Mouse (Mus musculus) 416B (cell line): ENCODE data around the gene Higd2a.
A peak's percentile ranks its signal among the peaks of the same experiment; 100 is the strongest.

ENCODE experiments used
- DNase-seq: peaks from one replicate; pipeline ENCODE4 v3.0.0; 2011; ENCODE audit warnings: low read depth

Gene Higd2a

DNA sequence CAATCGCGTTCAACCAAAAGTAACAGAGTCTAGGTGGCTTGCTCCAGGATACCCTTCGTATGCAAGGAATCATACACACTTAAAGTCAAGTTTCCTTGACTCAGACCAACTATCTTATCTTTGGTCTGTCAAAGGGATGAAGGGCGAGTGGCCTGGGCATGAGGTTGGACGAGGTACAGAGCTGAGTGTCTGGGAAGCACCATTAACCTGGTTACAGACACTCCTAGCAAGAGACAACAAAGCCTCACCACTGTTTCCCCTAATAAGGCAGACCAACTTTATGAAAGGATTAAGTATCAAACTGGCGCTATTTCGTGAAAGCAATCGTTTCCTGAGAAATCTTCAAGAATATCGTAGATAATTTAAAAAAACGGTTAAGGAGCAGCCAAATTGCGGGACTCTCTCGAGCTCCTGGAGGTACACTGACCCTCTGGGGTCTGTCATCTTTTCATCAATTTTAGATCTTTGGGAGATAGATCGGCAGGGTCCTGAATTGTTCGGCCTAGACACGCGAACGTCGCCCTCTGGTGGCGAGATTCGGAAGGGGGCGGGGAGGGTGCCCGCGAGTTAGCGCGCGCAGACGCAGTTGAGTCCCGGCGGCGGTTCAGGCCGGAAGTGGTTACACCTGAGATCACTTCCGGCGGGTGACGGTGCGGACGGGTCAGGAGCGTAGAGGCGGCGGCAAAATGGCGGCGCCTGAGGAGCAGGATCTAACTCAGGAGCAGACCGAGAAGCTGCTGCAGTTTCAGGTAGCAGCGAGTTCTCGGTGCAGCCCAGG is 31.3 kb downstream of the Higd2a start, which contains the start of gene Faf2:
TSS of gene Faf2 (plus strand) at position 630 of the 778 bp plus-strand sequence.
- peak; percentile 95 for DNase-seq

- DNase-seq: peak; percentile 49
Measured at GRCm38 (mm10) chr13:54621960-54622521, 32.0 kb downstream of the Higd2a start.

DNA sequence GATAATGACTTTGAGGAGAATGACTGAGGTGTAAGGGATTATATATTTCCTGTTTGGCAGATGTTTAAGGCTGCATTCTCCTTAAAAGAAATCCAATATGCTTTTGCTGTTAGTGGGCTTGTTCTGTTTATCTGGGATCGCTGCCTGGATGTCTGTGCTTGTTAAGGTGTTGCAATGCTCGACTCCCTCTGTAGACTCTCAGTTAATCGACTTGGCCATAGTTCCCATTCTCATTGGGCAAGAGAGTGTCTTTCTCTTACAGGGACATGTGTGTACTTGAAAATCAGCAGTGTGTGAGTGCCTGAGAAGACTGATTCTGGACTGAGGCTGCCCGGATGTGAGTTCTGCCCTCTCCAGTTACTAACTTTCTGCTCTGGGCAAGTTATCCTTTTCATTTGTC is 39.1 kb downstream of the Higd2a start:
- DNase-seq: peak; percentile 26

DNA sequence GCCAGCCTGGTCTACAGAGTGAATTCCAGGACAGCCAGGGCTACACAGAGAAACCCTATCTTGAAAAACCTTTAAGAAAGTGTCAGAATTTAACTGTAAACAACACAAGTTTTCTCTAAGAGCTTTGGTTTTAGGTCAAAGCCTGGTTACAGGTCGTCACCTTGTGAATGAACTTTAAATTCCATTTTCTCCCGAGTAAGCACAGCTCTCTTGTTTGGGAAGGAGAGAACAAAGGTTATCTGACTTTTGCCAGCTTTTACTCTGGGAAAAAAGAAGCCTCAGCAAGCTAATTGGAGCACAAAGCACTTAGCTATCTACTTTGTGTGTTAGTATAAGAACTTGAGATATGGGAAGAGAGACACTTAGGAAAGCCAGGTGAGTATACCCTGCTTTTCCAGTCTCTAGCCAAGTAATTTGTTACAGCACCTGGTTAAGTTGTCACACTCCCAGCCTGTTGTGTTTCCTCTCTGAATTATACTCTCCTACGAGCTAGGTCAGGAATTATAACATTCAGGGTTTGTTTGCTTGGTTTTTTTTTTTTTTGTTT is 42.8 kb downstream of the Higd2a start:
- DNase-seq: no peak

DNA sequence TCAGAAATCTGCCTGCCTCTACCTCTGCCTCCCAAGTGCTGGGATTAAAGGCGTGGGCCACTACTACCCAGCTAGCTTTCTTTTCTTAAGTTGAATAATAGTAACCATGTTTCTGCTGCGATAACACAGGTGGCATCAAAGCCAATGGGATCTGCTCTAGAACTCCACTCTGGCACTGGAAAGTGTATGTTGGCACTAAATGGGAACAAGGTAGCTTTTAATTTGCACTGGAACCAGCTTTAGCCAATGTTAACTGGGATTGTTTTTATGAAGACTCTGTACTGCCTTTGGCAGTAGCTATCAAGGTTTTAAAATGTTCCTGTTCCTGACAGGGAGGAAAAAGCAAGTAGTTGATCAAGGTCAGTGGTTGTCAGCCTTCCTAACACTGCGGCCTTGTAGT is 45.0 kb downstream of the Higd2a start:
- DNase-seq: no peak
